Mouse (Mus musculus) ES-Bruce4 (cell line): Measurements from ENCODE around the gene Neurl1a.

Source experiments
- CTCF ChIP-seq: IDR thresholded peaks from one replicate; pipeline ENCODE4 v1.8.1; 2011; ENCODE audit warnings: low read depth, low read length
- EP300 ChIP-seq: IDR thresholded peaks from 2 replicates; pipeline ENCODE4 v1.6.1; 2011; ENCODE audit warnings: low read depth, low read length; ENCODE audit not compliant: insufficient read depth
- POLR2A ChIP-seq: IDR thresholded peaks from one replicate; pipeline ENCODE4 v1.8.1; 2011; ENCODE audit warnings: low read length; ENCODE audit not compliant: insufficient read depth

GRCm38 (mm10) chr19:47161669-47162068, 17.0 kb upstream of the Neurl1a start:
- no peak for TF ChIP-seq EP300
- TF ChIP-seq CTCF, result no peak
- TF ChIP-seq POLR2A, result no peak
